Mouse (Mus musculus) sigmoid colon, adult 10 weeks (tissue): Measurements from ENCODE around the gene Magi2. TPM values are rescaled to one million over a fixed set of nuclear protein-coding genes. Genes with fewer than 3 reads are reported as not detected.

Experiments used
- polyA plus RNA-seq: library from polyadenylated mRNA; stranded (reverse); fragments of 350-450 nt; fragmentation: Illumina TruSeq; extraction: RNeasy Lipid Tissue Mini Kit (QIAGEN cat#74804); gene quantifications from one replicate; pipeline ENCODE4 v1.2.3, GENCODE M21; 2014; ENCODE audit warnings: low read depth, low replicate concordance

Magi2 gene
- 2.2 TPM for polyA plus RNA-seq

GRCm38 (mm10) chr5:19226866-19227243 is at the start of gene Magi2:
Gene Magi2 (plus strand): TSS chr5:19227036.

